Mouse (Mus musculus) right cerebral cortex, adult 2 months (tissue): ENCODE results near the gene Bloc1s3.

Experiments used
- DNase-seq, 2 experiments: peaks; one replicate each; pipeline ENCODE4 v3.0.0; 2021 to 2022; ENCODE audit warnings: low spot score in 2 of 2

Bloc1s3 gene

DNA sequence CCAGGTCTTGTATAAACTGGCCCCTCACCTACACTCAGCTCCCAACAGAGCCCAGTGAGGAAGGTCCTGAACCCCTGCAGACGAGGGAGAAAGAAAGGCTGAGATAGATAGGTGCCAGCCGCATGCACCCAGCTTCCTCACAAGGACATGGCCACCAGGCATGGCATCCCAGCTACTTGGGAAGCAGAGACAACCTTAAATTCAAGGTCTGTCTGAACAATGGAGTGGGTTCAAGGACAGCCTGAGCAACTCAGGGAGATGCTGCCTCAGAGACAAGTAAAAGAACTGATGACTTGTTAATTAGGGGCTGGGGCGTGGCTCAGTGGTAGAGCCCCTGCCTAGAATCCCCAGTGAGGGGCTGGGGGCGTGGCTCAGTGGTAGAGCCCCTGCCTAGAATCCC, 53.0 kb downstream of the Bloc1s3 start:
- DNase-seq: no peak
